Mouse (Mus musculus): ENCODE results near the gene Mdga2. TPM values are rescaled to one million over a fixed set of nuclear protein-coding genes. Genes with fewer than 3 reads are reported as not detected.

Mdga2 gene
- polyA plus RNA-seq, 1 experiment from 2014 or later: 4.3 TPM

DNA sequence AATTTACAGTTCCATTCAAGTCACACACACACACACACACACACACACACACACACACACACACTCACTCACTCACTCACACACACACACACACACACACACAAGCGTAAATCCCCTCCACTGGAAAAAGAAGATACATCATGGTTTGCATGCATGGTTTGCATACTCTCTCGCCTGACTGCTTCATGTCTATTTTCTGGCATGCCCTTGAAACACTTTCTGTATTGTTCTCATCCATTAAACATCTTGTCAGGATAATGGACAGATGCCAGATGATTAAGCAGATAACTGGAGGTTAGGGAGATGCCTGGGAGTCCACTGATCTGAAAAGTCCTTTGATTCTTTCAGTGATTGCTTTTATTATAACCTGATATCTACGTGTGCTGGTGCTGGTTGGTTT, 665.5 kb downstream of the Mdga2 start:
- no peak overlapping the region for H3K4me3 ChIP-seq
- no peak for DNase-seq (ENCODE audit: low spot score)
- no peaks in the 10 kb centered on the region for H3K4me1 ChIP-seq
- 79% methylated on average over 3 of the region's 3 CpGs for WGBS
- H3K27me3 ChIP-seq (ENCODE audit: low read depth, poor library complexity, severe bottlenecking): no peaks in the 10 kb centered on the region
- no peaks in the 10 kb centered on the region for H3K9me3 ChIP-seq (replicated peaks)
- no peaks in the 10 kb centered on the region for H3K36me3 ChIP-seq
- no peak overlapping the region for H3K27ac ChIP-seq (replicated peaks)

DNA sequence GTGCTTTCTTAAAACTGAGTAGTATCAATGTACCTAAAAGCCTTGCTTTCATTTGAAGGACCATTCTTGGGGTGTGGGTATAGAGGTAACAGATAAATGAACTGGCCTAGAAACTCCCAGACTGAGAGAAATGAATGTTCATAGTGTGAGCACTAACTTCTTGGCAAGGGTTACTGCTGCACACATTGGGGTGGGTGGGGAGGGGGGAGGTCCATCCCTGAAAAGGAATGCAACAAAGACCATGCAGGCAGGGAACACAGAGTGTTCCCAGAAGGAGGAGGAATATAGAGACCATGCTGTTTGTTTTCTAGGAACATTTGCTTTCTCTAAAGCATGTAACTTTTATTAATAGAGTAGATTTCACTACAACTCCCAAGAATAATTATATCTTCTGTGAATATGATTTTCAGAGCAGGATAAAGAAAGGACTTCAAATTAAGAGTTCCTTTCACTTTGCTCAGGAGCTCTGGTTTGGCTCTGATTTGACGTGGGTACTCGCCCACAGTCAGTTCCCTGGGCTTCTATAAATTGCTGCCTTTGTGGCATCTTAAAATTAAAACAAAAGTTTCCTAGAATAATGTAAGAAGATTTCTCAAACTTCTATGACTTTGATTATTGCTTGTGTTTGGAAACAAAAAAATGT, 666.0 kb downstream of the Mdga2 start:
- Histone ChIP-seq H3K27me3 (ENCODE audit: low read depth, poor library complexity, severe bottlenecking) (no peaks in the 10 kb centered on the region), H3K4me1 (no peaks in the 10 kb centered on the region), H3K9me3 (replicated peaks) (no peaks in the 10 kb centered on the region), H3K36me3 (no peaks in the 10 kb centered on the region), H3K27ac (replicated peaks) (no peak overlapping the region), H3K4me3 (no peak overlapping the region)
- 76% methylated on average over 2 of the region's 2 CpGs for WGBS
- no peak for DNase-seq (ENCODE audit: low spot score)

DNA sequence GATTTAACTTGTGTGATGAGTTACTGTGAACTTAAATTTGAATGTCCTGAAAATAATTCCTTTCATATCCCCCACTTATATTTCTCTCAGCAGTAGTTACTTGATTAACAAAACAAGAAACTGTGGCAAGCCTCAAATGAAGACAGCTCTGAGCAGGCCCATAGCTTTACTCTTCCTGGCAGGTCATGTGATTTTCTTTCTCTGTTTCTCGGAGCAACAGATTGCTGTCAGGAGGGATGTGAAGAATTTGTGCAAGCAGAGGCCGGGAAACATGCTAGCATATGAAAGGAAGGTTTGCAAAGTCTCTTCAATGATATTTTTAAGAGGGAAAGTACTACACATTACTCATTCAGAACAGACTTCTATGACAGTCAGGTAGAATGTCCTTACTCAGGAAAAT, 697.4 kb downstream of the Mdga2 start:
- Histone ChIP-seq H3K27ac (replicated peaks) (no peak overlapping the region), H3K4me1 (peaks cover 7% of the 10 kb centered on the region), H3K4me3 (no peak overlapping the region), H3K9me3 (replicated peaks) (no peaks in the 10 kb centered on the region), H3K27me3 (ENCODE audit: low read depth, poor library complexity, severe bottlenecking) (no peaks in the 10 kb centered on the region), H3K36me3 (no peaks in the 10 kb centered on the region)
- DNase-seq (ENCODE audit: low spot score): no peak
- 34% methylated on average over 2 of the region's 2 CpGs for WGBS

DNA sequence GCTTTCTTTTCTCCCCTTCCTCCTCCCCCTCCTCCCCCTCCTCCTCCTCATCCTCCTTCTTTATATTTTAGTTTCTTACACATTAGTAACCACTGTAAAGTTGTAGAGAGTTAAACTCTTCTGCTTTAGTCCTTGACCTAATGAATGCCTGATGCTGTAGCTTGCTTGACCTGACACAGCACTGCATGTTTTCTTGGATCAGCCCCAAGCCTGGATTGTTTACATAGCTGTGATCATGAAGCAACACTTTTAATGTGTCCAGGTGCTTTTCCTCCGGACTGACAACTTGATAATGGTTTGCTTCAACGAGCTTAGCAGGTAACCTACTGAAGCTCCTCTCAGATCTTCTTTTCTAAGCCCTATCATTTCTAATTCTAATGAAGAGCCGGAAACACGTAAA, 723.1 kb downstream of the Mdga2 start:
- Histone ChIP-seq H3K4me1 (no peaks in the 10 kb centered on the region), H3K27ac (replicated peaks) (no peak overlapping the region), H3K9me3 (replicated peaks) (no peaks in the 10 kb centered on the region), H3K4me3 (no peak overlapping the region), H3K27me3 (ENCODE audit: low read depth, poor library complexity, severe bottlenecking) (no peaks in the 10 kb centered on the region), H3K36me3 (no peaks in the 10 kb centered on the region)
- 85% methylated on average over 4 of the region's 4 CpGs for WGBS
- DNase-seq (ENCODE audit: low spot score): no peak

DNA sequence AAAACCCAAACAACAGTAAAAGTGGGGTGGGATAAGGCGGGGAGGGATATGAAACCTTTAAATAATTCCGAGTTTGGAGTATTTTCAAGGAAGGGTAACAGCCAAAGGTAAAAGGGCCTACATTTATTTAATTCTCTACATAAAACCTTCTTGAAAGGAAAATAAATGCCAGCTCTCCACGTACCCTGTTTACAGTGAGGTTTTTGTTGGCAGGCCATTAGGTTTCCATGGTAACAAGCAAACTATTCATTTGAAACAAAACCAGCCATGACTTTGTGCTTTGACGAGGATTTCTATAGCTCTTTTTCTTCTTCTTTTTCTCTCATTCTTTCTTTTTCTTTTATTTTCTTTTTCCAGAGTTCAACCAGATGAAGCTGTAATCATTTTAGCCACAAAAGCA, 751.5 kb downstream of the Mdga2 start:
- H3K9me3 ChIP-seq (replicated peaks): no peaks in the 10 kb centered on the region
- H3K4me1 ChIP-seq: peaks cover 16% of the 10 kb centered on the region
- WGBS: 58% methylated on average over 4 of the region's 4 CpGs
- H3K4me3 ChIP-seq: no peak overlapping the region
- H3K27ac ChIP-seq (replicated peaks): no peak overlapping the region
- no peaks in the 10 kb centered on the region for H3K36me3 ChIP-seq
- DNase-seq (ENCODE audit: low spot score): no peak
- H3K27me3 ChIP-seq (ENCODE audit: low read depth, poor library complexity, severe bottlenecking): no peaks in the 10 kb centered on the region

DNA sequence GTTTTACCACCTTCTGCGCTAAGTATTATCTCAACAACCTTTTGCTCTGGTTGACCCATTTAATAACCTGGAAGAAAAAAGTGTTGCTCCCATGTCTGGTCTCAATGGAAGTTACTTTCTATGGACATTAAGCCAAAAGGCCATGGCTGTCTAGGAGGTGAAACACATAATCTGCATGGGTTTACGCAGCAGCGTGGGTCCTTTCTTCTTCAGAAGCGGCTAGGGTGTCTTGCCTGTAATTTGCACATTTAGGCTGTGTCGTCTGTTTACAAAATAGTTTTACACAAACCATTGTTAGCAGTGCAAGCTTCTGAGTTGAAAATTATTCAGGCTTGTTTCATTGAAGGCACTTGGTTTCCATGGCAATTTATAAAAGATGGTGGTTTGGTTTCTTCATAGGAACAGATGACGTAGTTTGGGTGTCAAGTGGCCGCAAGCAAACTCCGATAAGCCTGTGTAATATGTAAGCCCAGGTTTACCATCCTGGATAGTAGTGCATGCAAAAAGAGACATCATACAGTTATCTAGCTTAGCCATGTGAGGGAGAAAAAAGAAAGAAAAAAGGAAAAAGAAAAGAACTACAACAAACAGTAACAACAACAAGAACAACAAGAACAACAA, 752.0 kb downstream of the Mdga2 start:
- DNase-seq (ENCODE audit: low spot score): no peak
- H3K36me3 ChIP-seq: no peaks in the 10 kb centered on the region
- no peaks in the 10 kb centered on the region for H3K9me3 ChIP-seq (replicated peaks)
- H3K27ac ChIP-seq (replicated peaks): no peak overlapping the region
- WGBS: 70% methylated on average over 8 of the region's 8 CpGs
- peaks cover 16% of the 10 kb centered on the region for H3K4me1 ChIP-seq
- H3K27me3 ChIP-seq (ENCODE audit: low read depth, poor library complexity, severe bottlenecking): no peaks in the 10 kb centered on the region
- no peak overlapping the region for H3K4me3 ChIP-seq

DNA sequence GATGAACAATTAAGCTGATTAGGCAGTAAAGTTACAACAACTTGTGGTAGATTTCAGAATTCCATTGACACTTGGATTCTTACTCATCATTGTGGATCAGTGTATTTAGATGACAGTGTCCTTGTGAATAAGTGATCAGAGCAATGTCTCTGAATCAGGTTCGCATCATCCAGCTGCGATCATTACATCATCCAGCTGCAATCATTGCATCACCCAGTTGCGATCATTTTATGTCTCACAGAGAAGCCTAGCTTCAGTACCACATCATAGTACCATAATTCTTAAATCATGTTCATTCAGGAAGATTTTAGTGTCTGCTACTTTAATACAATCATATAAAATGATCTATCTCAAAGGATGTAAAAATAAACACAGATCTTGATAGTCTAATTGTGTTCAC, 756.8 kb downstream of the Mdga2 start:
- no peak overlapping the region for H3K4me3 ChIP-seq
- H3K4me1 ChIP-seq: peaks cover 6% of the 10 kb centered on the region; the same call in 1 of the 2 replicates
- no peak for DNase-seq (ENCODE audit: low spot score)
- no peaks in the 10 kb centered on the region for H3K27me3 ChIP-seq (ENCODE audit: low read depth, poor library complexity, severe bottlenecking)
- no peaks in the 10 kb centered on the region for H3K36me3 ChIP-seq
- H3K27ac ChIP-seq (replicated peaks): no peak overlapping the region
- WGBS: 97% methylated on average over 3 of the region's 3 CpGs
- H3K9me3 ChIP-seq (replicated peaks): no peaks in the 10 kb centered on the region

DNA sequence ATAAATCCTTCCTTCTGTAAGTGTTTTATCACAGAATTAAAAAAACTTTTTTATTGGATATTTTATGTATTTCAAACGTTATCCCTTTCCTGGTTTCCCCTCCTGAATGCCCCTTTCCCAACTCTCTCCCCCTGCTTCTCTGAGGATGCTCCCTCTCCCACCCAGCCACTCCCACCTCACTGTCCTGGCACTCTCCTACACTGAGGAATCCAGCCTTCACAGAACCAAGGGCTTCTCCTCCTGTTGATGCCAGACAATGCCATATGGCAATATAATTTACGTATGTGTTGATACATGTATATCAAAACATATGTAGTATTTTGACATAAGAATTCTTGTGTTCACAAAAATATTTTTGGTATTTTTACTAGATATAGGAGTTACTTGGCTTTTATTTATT, 779.0 kb downstream of the Mdga2 start:
- Histone ChIP-seq H3K27ac (replicated peaks) (no peak overlapping the region), H3K4me3 (no peak overlapping the region), H3K4me1 (no peaks in the 10 kb centered on the region), H3K9me3 (replicated peaks) (no peaks in the 10 kb centered on the region), H3K27me3 (ENCODE audit: low read depth, poor library complexity, severe bottlenecking) (no peaks in the 10 kb centered on the region), H3K36me3 (no peaks in the 10 kb centered on the region)
- WGBS: 77% methylated on average over 2 of the region's 2 CpGs
- no peak for DNase-seq (ENCODE audit: low spot score)
